Mouse (Mus musculus) olfactory bulb, adult 2 months (tissue): Measurements from ENCODE around the gene Nt5c2.

Source experiments
- CTCF ChIP-seq: fragments of 200-500 bp; IDR thresholded peaks from 2 replicates; pipeline ENCODE4 v1.5.1; 2012; ENCODE audit warnings: low read depth, mild to moderate bottlenecking, low read length, moderate library complexity; ENCODE audit not compliant: insufficient read depth
- POLR2A ChIP-seq: fragments of 200-500 bp; IDR thresholded peaks from 2 replicates; pipeline ENCODE4 v1.6.1; 2012; ENCODE audit warnings: mild to moderate bottlenecking, low read depth, low read length, moderate library complexity; ENCODE audit not compliant: insufficient read depth

GRCm38 (mm10) chr19:46963440-46963839 lies 51.5 kb downstream of the Nt5c2 start:
- no peak for TF ChIP-seq POLR2A
- no peak for TF ChIP-seq CTCF
